Mouse (Mus musculus): ENCODE data around the gene 2010109A12Rik. TPM values are rescaled to one million over a fixed set of nuclear protein-coding genes. Genes with fewer than 3 reads are reported as not detected.

Gene 2010109A12Rik
- polyA plus RNA-seq, 1 experiment from 2014 or later: 2.7 TPM

DNA sequence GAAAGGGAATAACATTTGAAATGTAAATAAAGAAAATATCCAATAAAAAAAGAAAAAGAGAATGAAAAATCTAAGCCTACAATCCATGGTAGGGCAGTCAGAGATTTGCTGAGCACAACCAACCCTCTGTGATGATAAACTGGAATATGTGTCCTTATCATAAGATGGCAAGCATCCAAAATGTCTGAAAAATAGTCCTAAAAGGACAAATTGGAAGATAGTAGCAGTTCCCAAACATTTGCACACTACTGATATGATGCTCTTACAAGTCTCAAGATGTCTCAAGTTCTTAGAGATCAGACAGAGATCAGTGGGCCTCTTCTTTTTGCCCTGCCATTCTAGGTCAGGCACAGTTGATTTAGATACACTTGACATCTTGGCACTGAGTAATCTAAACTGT, 53.0 kb downstream of the 2010109A12Rik start:
- no peak for DNase-seq (ENCODE audit: low spot score)
- H3K9me3 ChIP-seq (replicated peaks; ENCODE audit: control insufficient read depth, low read length): no peaks in the 10 kb centered on the region; the same call in 1 of the 2 replicates
- no peak overlapping the region for H3K9ac ChIP-seq (ENCODE audit: low read length)

GRCm38 (mm10) chr5:93260983-93261382, 54.7 kb downstream of the 2010109A12Rik start:
- no peaks in the 10 kb centered on the region for H3K36me3 ChIP-seq (ENCODE audit: control insufficient read depth, insufficient read depth, low read length)
- H3K9ac ChIP-seq (ENCODE audit: low read length): no peak overlapping the region
- H3K27ac ChIP-seq (ENCODE audit: low read depth, low read length): no peak overlapping the region
- DNase-seq (ENCODE audit: low spot score): no peak
- ATAC-seq: no peak
- H3K4me2 ChIP-seq (ENCODE audit: low read length): no peak overlapping the region
- no peaks in the 10 kb centered on the region for H3K27me3 ChIP-seq (replicated peaks; ENCODE audit: control insufficient read depth, insufficient read depth, low read length)
- 74% methylated on average over 3 of the region's 3 CpGs for WGBS
- no peaks in the 10 kb centered on the region for H3K4me1 ChIP-seq (ENCODE audit: control insufficient read depth, insufficient read depth, low read length)
- H3K4me3 ChIP-seq (ENCODE audit: low read depth, low read length): no peak overlapping the region
- H3K9me3 ChIP-seq (replicated peaks; ENCODE audit: control insufficient read depth, low read length): no peaks in the 10 kb centered on the region

More for the DNA sequence above, 53.0 kb downstream of the 2010109A12Rik start:
- no peak overlapping the region for H3K27ac ChIP-seq (ENCODE audit: low read depth, low read length)
- no peaks in the 10 kb centered on the region for H3K4me1 ChIP-seq (ENCODE audit: control insufficient read depth, insufficient read depth, low read length)
- no peak overlapping the region for H3K4me2 ChIP-seq (ENCODE audit: low read length)
- ATAC-seq: no peak
- H3K36me3 ChIP-seq (ENCODE audit: control insufficient read depth, insufficient read depth, low read length): no peaks in the 10 kb centered on the region
- no peak overlapping the region for H3K4me3 ChIP-seq (ENCODE audit: low read depth, low read length)
- H3K27me3 ChIP-seq (replicated peaks; ENCODE audit: control insufficient read depth, insufficient read depth, low read length): no peaks in the 10 kb centered on the region

DNA sequence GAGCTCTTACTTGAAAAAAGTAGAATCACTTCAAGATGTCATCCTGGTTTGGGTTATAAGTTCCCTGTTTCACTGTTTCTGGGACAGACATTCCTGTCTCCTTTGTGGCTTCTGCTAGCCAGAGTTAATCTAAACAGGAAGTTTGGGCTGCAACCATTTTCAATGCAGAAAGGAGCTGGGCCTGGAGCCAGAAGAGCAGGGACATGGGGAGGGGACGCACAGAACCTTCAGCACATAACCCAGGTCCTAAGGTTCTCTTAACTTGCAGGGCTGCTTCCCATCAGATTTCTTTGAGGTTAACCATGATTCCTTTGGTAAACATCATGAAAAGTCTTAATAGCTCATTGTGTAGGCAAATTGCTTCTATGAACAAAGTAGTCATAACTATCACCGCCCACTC, 56.4 kb downstream of the 2010109A12Rik start:
- DNase-seq (ENCODE audit: low spot score) (no peak), ATAC-seq (no peak)
- H3K36me3 ChIP-seq (ENCODE audit: control insufficient read depth, insufficient read depth, low read length): no peaks in the 10 kb centered on the region
- no peak overlapping the region for H3K9ac ChIP-seq (ENCODE audit: low read length)
- H3K9me3 ChIP-seq (replicated peaks; ENCODE audit: control insufficient read depth, low read length): no peaks in the 10 kb centered on the region
- no peak overlapping the region for H3K4me3 ChIP-seq (ENCODE audit: low read depth, low read length)
- H3K27ac ChIP-seq (ENCODE audit: low read depth, low read length): no peak overlapping the region
- no peak overlapping the region for H3K4me2 ChIP-seq (ENCODE audit: low read length)
- no peaks in the 10 kb centered on the region for H3K4me1 ChIP-seq (ENCODE audit: control insufficient read depth, insufficient read depth, low read length)
- H3K27me3 ChIP-seq (replicated peaks; ENCODE audit: control insufficient read depth, insufficient read depth, low read length): no peaks in the 10 kb centered on the region
- 85% methylated on average over 2 of the region's 2 CpGs for WGBS

Other genes with a start within 250 kb of the 2010109A12Rik start
- gene Sowahb, start 161.5 kb upstream of the 2010109A12Rik start, polyA plus RNA-seq (2014; fragmentation: Nextera tagmentation; extraction: Ambion mirVana): 0.05 TPM in 1 of 2 replicates, not detected in the other
- gene Sept11, start 113.1 kb upstream of the 2010109A12Rik start, polyA plus RNA-seq (2014; fragmentation: Nextera tagmentation; extraction: Ambion mirVana): 149 and 167 TPM in 2 replicates
- gene Ccni, start within 50 bp of the 2010109A12Rik start, polyA plus RNA-seq (2014; fragmentation: Nextera tagmentation; extraction: Ambion mirVana): 195 and 209 TPM in 2 replicates
- 140 and 156 TPM in 2 replicates for gene Ccng2, start 60.7 kb downstream of the 2010109A12Rik start, polyA plus RNA-seq (2014; fragmentation: Nextera tagmentation; extraction: Ambion mirVana)